Mouse (Mus musculus): ENCODE data around the gene Nfib. TPM values are rescaled to one million over a fixed set of nuclear protein-coding genes. Genes with fewer than 3 reads are reported as not detected.

Nfib gene
- polyA plus RNA-seq, 1 experiment from 2014 or later: 149 TPM

GRCm38 (mm10) chr4:82377621-82378020 lies 327.9 kb downstream of the Nfib start:
- no peaks in the 10 kb centered on the region for H3K27me3 ChIP-seq (ENCODE audit: insufficient read depth, low read length)
- no peaks in the 10 kb centered on the region for H3K9me3 ChIP-seq (ENCODE audit: low read depth, low read length)
- peaks cover 4% of the 10 kb centered on the region; the same call in 1 of the 2 replicates for H3K4me1 ChIP-seq (ENCODE audit: insufficient read depth)
- no peak overlapping the region for H3K27ac ChIP-seq (ENCODE audit: low read depth)
- DNase-seq (no peak), ATAC-seq (ENCODE audit: insufficient read depth) (no peak)
- H3K4me2 ChIP-seq: no peak overlapping the region
- H3K4me3 ChIP-seq (ENCODE audit: low read depth, low read length): no peak overlapping the region
- no peak overlapping the region for H3K9ac ChIP-seq
- WGBS: 80% methylated on average over 3 of the region's 3 CpGs
- peaks cover 17% of the 10 kb centered on the region; the same call in 1 of the 2 replicates for H3K36me3 ChIP-seq (ENCODE audit: insufficient read depth)
- no peak for TF ChIP-seq CTCF (IDR thresholded peaks at IDR 0.05; ENCODE audit: low read depth)

GRCm38 (mm10) chr4:82374560-82374959 lies 331.0 kb downstream of the Nfib start:
- WGBS: 78% methylated on average over 5 of the region's 5 CpGs
- ATAC-seq (ENCODE audit: insufficient read depth): no peak
- Histone ChIP-seq H3K36me3 (ENCODE audit: insufficient read depth) (peaks cover 27% of the 10 kb centered on the region; the same call in 1 of the 2 replicates), H3K4me1 (ENCODE audit: insufficient read depth) (peaks cover 4% of the 10 kb centered on the region; the same call in 1 of the 2 replicates), H3K27ac (ENCODE audit: low read depth) (peak overlapping the region; percentile 24; the same call in 1 of the 2 replicates), H3K4me2 (no peak overlapping the region), H3K4me3 (ENCODE audit: low read depth, low read length) (no peak overlapping the region), H3K9ac (no peak overlapping the region), H3K9me3 (ENCODE audit: low read depth, low read length) (no peaks in the 10 kb centered on the region), H3K27me3 (ENCODE audit: insufficient read depth, low read length) (no peaks in the 10 kb centered on the region)
- TF ChIP-seq CTCF (IDR thresholded peaks at IDR 0.05; ENCODE audit: low read depth): no peak
- no peak for DNase-seq

DNA sequence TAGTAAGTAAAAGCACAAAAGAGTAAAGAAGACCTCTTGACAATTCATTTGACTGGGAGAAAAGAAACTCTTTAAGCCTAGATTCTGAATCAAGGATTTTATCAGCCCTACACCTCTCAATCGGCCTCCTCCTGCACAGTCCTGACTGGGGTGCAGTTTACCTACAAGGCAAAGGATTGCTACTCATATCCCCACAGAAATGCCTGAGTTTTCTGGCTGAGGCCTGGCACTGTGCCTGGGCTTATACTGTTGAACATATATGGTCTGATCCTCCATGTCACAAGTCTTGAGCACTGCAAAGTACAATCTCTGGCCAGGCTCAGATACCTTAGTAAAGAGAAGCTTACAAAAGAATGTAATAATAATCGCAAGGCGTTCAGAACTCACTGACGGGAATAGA lies 333.3 kb downstream of the Nfib start:
- peaks cover 27% of the 10 kb centered on the region; the same call in 1 of the 2 replicates for H3K36me3 ChIP-seq (ENCODE audit: insufficient read depth)
- DNase-seq: no peak
- H3K4me1 ChIP-seq (ENCODE audit: insufficient read depth): 0 out of 2 replicates have a peak, but pooled peaks cover 5% of the 10 kb centered on the region
- H3K9me3 ChIP-seq (ENCODE audit: low read depth, low read length): no peaks in the 10 kb centered on the region
- no peak overlapping the region for H3K9ac ChIP-seq
- no peaks in the 10 kb centered on the region for H3K27me3 ChIP-seq (ENCODE audit: insufficient read depth, low read length)
- ATAC-seq (ENCODE audit: insufficient read depth): no peak
- WGBS: 78% methylated on average over 4 of the region's 4 CpGs
- no peak overlapping the region for H3K4me3 ChIP-seq (ENCODE audit: low read depth, low read length)
- no peak overlapping the region for H3K4me2 ChIP-seq
- no peak for TF ChIP-seq CTCF (IDR thresholded peaks at IDR 0.05; ENCODE audit: low read depth)
- no peak overlapping the region for H3K27ac ChIP-seq (ENCODE audit: low read depth)

DNA sequence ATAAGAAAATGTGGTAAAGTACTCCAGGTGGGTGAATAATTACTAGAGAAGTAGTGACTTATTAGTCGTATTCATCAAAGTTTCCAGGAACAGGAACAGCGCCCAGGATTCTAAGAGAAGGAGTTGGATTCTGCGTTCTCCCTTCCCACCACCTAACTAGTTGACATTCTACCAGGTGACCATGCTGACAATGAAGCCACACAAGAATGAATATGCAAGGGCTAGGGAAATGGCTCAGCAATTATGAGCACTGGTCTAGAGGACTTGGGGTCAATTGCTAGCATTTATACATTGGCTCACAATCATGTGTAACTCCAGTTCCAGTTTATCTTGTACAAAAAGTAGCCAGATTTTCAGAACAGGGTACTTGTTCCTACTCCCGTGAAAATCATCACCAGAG lies 334.1 kb downstream of the Nfib start:
- TF ChIP-seq CTCF (IDR thresholded peaks at IDR 0.05; ENCODE audit: low read depth): no peak
- Histone ChIP-seq H3K4me3 (ENCODE audit: low read depth, low read length) (no peak overlapping the region), H3K36me3 (ENCODE audit: insufficient read depth) (peaks cover 27% of the 10 kb centered on the region; the same call in 1 of the 2 replicates), H3K9ac (no peak overlapping the region), H3K4me1 (ENCODE audit: insufficient read depth) (0 out of 2 replicates have a peak, but pooled peaks cover 5% of the 10 kb centered on the region), H3K27ac (ENCODE audit: low read depth) (no peak overlapping the region), H3K9me3 (ENCODE audit: low read depth, low read length) (no peaks in the 10 kb centered on the region), H3K4me2 (no peak overlapping the region), H3K27me3 (ENCODE audit: insufficient read depth, low read length) (no peaks in the 10 kb centered on the region)
- no peak for DNase-seq
- ATAC-seq (ENCODE audit: insufficient read depth): no peak
- 85% methylated on average over 4 of the region's 4 CpGs for WGBS

DNA sequence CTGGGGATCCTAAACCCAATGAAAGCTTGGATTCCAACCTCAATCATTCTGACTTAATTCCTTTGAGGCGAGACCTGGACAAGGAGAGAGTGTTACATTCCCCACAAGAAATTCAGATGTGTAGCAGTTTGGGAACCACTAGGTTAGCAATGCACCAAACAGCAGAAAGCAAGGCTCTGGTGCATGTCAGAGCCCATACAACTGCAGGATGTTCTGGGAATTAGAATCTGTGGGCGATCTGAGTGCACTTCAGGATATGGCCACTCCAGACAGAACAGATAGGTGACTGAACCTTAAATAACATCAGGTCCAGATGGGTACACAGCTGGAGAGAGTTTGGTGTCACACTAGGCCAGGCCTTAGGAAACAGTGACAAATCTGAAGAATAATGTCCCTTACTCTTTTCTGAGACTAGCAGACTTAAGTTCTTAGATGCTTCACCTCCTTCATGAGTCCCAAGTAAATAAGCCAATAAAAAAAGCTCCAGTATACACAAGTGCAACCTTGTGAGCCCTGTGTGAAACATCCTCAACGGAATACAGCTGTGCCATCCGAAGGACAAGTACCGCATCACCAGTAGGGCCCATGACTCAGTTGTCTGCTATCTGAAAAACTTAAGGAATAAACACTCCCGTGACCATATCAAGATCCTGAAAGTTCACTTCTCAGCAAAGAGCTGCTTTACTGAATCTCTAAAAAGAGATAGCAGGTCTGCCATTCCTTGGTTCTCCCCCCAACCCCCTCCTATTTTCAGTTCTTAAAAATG lies 336.4 kb downstream of the Nfib start:
- Histone ChIP-seq H3K9ac (no peak overlapping the region), H3K36me3 (ENCODE audit: insufficient read depth) (peaks cover 29% of the 10 kb centered on the region; the same call in 1 of the 2 replicates), H3K27me3 (ENCODE audit: insufficient read depth, low read length) (no peaks in the 10 kb centered on the region), H3K4me3 (ENCODE audit: low read depth, low read length) (no peak overlapping the region), H3K4me1 (ENCODE audit: insufficient read depth) (peaks cover 14% of the 10 kb centered on the region; the same call in 1 of the 2 replicates), H3K9me3 (ENCODE audit: low read depth, low read length) (no peaks in the 10 kb centered on the region), H3K27ac (ENCODE audit: low read depth) (no peak overlapping the region), H3K4me2 (no peak overlapping the region)
- WGBS: 77% methylated on average over 6 of the region's 6 CpGs
- no peak for TF ChIP-seq CTCF (IDR thresholded peaks at IDR 0.05; ENCODE audit: low read depth)
- DNase-seq (no peak), ATAC-seq (ENCODE audit: insufficient read depth) (no peak)

GRCm38 (mm10) chr4:82368091-82368775 lies 337.3 kb downstream of the Nfib start:
- H3K9ac ChIP-seq: no peak overlapping the region
- no peak for DNase-seq
- no peak overlapping the region; the same call in 1 of the 2 replicates for H3K27ac ChIP-seq (ENCODE audit: low read depth)
- WGBS: 78% methylated on average over 9 of the region's 9 CpGs
- TF ChIP-seq CTCF (IDR thresholded peaks at IDR 0.05; ENCODE audit: low read depth): no peak
- no peak for ATAC-seq (ENCODE audit: insufficient read depth)
- H3K9me3 ChIP-seq (ENCODE audit: low read depth, low read length): no peaks in the 10 kb centered on the region
- H3K36me3 ChIP-seq (ENCODE audit: insufficient read depth): peaks cover 21% of the 10 kb centered on the region; the same call in 1 of the 2 replicates
- no peaks in the 10 kb centered on the region for H3K27me3 ChIP-seq (ENCODE audit: insufficient read depth, low read length)
- H3K4me1 ChIP-seq (ENCODE audit: insufficient read depth): peaks cover 20% of the 10 kb centered on the region
- no peak overlapping the region for H3K4me2 ChIP-seq
- no peak overlapping the region for H3K4me3 ChIP-seq (ENCODE audit: low read depth, low read length)
